Mouse (Mus musculus) embryonic facial prominence, embryonic 14.5 days (tissue): ENCODE data around the gene Slc5a7. TPM values are rescaled to one million over a fixed set of nuclear protein-coding genes. Genes with fewer than 3 reads are reported as not detected.

ENCODE experiments used
- ATAC-seq: fragments of 200-750 bp; cut with Nextera tagmentation; 2 replicates; pipeline ENCODE4 v1.8.0; 2017; ENCODE audit warnings: low read depth, moderate number of reproducible peaks, moderate TSS enrichment
- DNase-seq: peaks from one replicate; pipeline ENCODE4 v3.0.0-alpha.2; 2015; ENCODE audit warnings: low spot score
- H3K27ac ChIP-seq: fragments of 300-500 bp; sonication (generic); replicated peaks from 2 replicates; pipeline ENCODE4 v1.5.1; 2014; ENCODE audit warnings: low read depth, mild to moderate bottlenecking, low read length, moderate library complexity
- H3K27me3 ChIP-seq: fragments of 300-500 bp; sonication (generic); replicated peaks from 2 replicates; pipeline ENCODE4 v1.6.1; 2014; ENCODE audit warnings: low read length; ENCODE audit not compliant: control insufficient read depth, insufficient read depth
- H3K36me3 ChIP-seq: fragments of 300-500 bp; sonication (generic); 2 replicates; pipeline ENCODE4 v1.6.1; 2014; ENCODE audit warnings: low read length, mixed read lengths; ENCODE audit not compliant: control insufficient read depth, insufficient read depth
- H3K4me1 ChIP-seq: fragments of 300-500 bp; sonication (generic); 2 replicates; pipeline ENCODE4 v1.6.1; 2014; ENCODE audit warnings: antibody characterized with exemption, low read length; ENCODE audit not compliant: control insufficient read depth, insufficient read depth
- H3K4me2 ChIP-seq: fragments of 300-500 bp; sonication (generic); 2 replicates; pipeline ENCODE4 v1.6.1; 2014; ENCODE audit warnings: low read depth, mild to moderate bottlenecking, low read length, moderate library complexity, mixed read lengths
- H3K4me3 ChIP-seq: fragments of 300-500 bp; sonication (generic); 2 replicates; pipeline ENCODE4 v1.5.1; 2014; ENCODE audit warnings: low read depth, mild to moderate bottlenecking, low read length
- H3K9ac ChIP-seq: fragments of 300-500 bp; sonication (generic); 2 replicates; pipeline ENCODE4 v1.6.1; 2014; ENCODE audit warnings: low read depth, mild to moderate bottlenecking, low read length, moderate library complexity, mixed read lengths
- H3K9me3 ChIP-seq: fragments of 300-500 bp; sonication (generic); 2 replicates; pipeline ENCODE4 v1.6.1; 2016; ENCODE audit warnings: low read length; ENCODE audit not compliant: control insufficient read depth
- WGBS: fragments of 180-500 bp; shearing (Covaris S2); extraction: QIAGEN DNeasy Blood & Tissue Kit; methylation state at CpG from one replicate; pipeline ENCODE4 v1.1.7; 2014; 5-methylcytosine and 5-hydroxymethylcytosine counted together
- polyA plus RNA-seq: library from polyadenylated mRNA; unstranded; fragments of >200 nt; fragmentation: Nextera tagmentation; extraction: Ambion mirVana; gene quantifications from 2 replicates; pipeline ENCODE4 v1.2.1, GENCODE M21; 2014

The Slc5a7 gene
- 1.2 and 1.9 TPM in 2 replicates for polyA plus RNA-seq

GRCm38 (mm10) chr17:54298934-54299333 is at the start of gene Slc5a7:
Gene Slc5a7, minus strand, starts transcription at chr17:54299034.
- Histone ChIP-seq H3K4me3 (peak within 1 kb of the TSS; percentile 46), H3K4me2 (peak within 1 kb of the TSS; percentile 88), H3K9ac (peak within 1 kb of the TSS; percentile 58), H3K27me3 (0 out of 2 replicates have a peak, but pooled peaks cover 7% of the 10 kb centered on the region), H3K27ac (no peak within 1 kb of the TSS), H3K4me1 (no peaks in the 10 kb centered on the region), H3K9me3 (no peaks in the 10 kb centered on the region), H3K36me3 (no peaks in the 10 kb centered on the region)
- ATAC-seq (no peak), DNase-seq (no peak)
- 54% methylated on average over 1 of the region's 1 CpGs for WGBS

DNA sequence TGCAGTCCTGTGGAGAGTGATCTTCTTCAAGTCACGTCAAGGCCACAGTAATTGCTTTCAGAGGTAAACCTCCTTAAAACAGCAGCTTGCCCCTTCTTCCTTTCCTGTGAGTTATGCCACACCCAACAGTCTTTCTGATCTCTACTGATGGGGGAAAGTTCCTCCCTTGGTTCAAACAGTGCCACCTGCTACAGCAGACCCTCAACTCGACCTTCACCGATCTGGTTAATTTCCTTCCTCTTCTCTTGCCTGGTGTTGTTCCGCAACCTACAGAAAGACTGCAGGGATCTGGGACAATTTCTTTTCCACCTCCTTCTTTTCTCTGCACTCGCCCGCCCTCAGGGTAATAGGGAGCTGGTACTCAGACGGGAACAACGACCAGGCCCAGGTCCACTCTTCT is 48.8 kb upstream of the Slc5a7 start:
- Histone ChIP-seq H3K4me2 (no peak overlapping the region), H3K9ac (no peak overlapping the region), H3K27me3 (no peaks in the 10 kb centered on the region), H3K4me3 (no peak overlapping the region), H3K27ac (no peak overlapping the region), H3K36me3 (no peaks in the 10 kb centered on the region), H3K9me3 (no peaks in the 10 kb centered on the region), H3K4me1 (no peaks in the 10 kb centered on the region)
- no peak for ATAC-seq
- DNase-seq, result no peak
- 73% methylated on average over 8 of the region's 8 CpGs for WGBS

DNA sequence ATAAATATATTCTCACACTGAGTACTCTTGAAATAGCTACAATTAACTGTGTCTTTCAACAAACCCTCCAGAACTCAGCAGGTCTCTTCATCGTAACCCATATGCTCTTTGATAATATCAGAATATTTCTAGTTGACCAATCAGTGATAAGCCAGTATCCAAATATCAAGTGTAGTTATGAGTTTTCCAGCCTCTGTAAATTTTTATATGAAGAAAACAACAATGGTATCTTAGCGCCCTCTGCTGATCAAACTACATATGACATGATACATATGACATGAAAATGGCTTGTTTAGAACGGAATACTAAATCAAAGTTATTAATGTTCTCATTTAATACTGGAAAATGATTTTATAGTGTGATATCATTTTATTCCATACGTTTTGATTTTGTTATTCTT is 44.6 kb upstream of the Slc5a7 start:
- Histone ChIP-seq H3K4me1 (no peaks in the 10 kb centered on the region), H3K27me3 (no peaks in the 10 kb centered on the region), H3K9me3 (no peaks in the 10 kb centered on the region), H3K36me3 (no peaks in the 10 kb centered on the region), H3K27ac (no peak overlapping the region), H3K4me2 (no peak overlapping the region), H3K9ac (no peak overlapping the region), H3K4me3 (no peak overlapping the region)
- DNase-seq (peak; percentile 53), ATAC-seq (no peak)
- WGBS, result 17% methylated on average over 4 of the region's 4 CpGs

DNA sequence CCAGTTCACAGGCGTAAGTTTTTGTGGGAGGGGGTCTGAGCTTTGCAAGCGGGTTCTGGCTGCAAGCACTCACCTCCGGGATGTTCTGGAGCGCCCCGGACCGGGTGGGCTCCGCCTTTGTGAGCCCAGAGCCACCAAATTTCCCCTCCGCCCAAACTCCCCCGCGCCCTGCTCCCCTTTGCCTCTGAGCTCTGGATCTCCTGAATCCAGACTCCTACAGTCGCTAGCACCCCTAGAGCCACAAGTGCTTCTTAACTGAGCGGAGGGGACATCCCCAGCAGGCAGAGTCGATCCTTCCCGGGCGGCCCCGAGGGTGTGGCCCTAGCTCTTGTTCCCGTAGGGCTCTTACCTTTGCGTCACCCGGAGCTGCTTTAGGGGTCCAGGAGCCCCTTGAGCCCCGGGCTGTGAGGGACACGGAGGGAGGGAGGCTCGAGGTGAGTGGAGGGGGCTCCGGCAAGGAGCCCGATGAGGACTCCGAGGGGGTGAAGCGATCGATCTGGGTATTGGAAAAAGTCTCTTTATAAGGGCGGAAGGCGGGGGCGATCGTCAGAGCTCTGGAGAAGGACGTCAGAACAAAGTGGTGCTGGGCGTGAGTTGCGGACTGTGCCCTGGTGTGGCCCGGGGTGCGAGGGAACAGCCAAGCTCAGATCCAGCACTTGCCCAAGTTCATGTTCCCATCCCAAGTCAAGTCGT is 456 bp downstream of the Slc5a7 start:
- Histone ChIP-seq H3K4me1 (no peaks in the 10 kb centered on the region), H3K4me3 (peak overlapping the region; percentile 46), H3K27me3 (0 out of 2 replicates have a peak, but pooled peaks cover 7% of the 10 kb centered on the region), H3K9ac (peak overlapping the region; percentile 58), H3K27ac (no peak overlapping the region), H3K36me3 (no peaks in the 10 kb centered on the region), H3K4me2 (peak overlapping the region; percentile 88), H3K9me3 (no peaks in the 10 kb centered on the region)
- ATAC-seq (peak; percentile 37; the same call in 1 of the 2 replicates), DNase-seq (peak; percentile 18)
- WGBS, result 2% methylated on average over 37 of the region's 37 CpGs

DNA sequence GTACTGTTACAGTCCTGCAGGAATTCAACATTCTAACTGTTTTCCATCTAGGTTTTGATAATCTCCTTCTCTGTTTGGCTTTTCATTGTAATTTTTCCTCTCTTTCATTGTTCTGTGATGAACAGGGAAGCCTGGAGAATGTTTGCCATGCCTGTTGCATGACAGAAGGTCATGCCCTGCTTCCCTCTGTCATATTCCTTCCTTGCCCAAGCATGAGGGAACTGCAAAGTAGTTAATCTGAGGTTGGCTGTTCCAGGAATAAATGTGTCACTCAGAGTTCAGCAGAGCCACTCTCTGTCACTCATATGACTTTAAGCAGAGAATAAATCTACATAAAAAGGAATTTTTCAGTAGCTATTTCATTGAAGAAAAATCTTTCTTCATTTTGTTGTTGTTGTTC is 48.1 kb downstream of the Slc5a7 start:
- no peak for ATAC-seq
- H3K27me3 ChIP-seq, result no peaks in the 10 kb centered on the region
- H3K4me3 ChIP-seq, result no peak overlapping the region
- H3K27ac ChIP-seq, result no peak overlapping the region
- no peak overlapping the region for H3K4me2 ChIP-seq
- no peaks in the 10 kb centered on the region for H3K4me1 ChIP-seq
- H3K9me3 ChIP-seq, result no peaks in the 10 kb centered on the region
- no peaks in the 10 kb centered on the region for H3K36me3 ChIP-seq
- no peak overlapping the region for H3K9ac ChIP-seq
- DNase-seq, result no peak

DNA sequence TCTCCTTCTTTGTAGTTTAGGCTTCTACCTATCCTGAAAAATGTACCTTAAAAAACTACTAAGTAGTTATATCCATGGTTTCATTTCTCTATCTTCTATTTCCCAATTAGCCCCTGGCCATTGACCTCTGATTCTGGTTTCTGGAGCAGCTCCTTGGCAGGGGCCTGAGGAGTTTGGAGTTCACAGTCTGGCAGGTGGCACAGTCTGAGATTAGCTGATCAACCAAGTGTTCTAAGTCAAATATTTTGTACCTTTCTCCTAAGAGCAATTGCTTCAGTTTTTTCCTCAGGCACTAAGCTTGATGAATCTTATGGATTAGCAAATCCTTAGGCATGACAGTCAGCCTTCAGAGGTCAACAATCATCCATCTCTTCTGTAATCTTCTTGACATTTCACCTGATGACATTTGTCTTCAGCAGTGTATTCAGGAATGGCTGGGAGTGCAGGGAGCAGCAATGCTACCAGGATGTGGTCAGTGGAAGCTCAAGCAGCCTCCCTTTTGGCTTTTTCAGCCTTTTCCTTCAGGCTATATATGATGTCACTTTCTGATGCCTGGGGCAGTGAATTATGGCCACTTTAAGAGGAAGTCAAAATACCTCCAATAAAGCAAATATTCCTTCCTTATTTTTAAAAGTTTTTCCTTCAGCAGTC is 55.1 kb downstream of the Slc5a7 start:
- H3K27ac ChIP-seq, result no peak overlapping the region
- no peaks in the 10 kb centered on the region for H3K4me1 ChIP-seq
- no peaks in the 10 kb centered on the region for H3K9me3 ChIP-seq
- ATAC-seq (no peak), DNase-seq (no peak)
- H3K9ac ChIP-seq, result no peak overlapping the region
- H3K36me3 ChIP-seq, result no peaks in the 10 kb centered on the region
- no peak overlapping the region for H3K4me3 ChIP-seq
- no peak overlapping the region for H3K4me2 ChIP-seq
- no peaks in the 10 kb centered on the region for H3K27me3 ChIP-seq

GRCm38 (mm10) chr17:54239435-54239834 is 59.4 kb downstream of the Slc5a7 start:
- Histone ChIP-seq H3K27ac (no peak overlapping the region), H3K36me3 (no peaks in the 10 kb centered on the region), H3K27me3 (no peaks in the 10 kb centered on the region), H3K4me1 (no peaks in the 10 kb centered on the region), H3K4me2 (no peak overlapping the region), H3K4me3 (no peak overlapping the region), H3K9ac (no peak overlapping the region), H3K9me3 (no peaks in the 10 kb centered on the region)
- ATAC-seq (no peak), DNase-seq (no peak)
- 73% methylated on average over 8 of the region's 8 CpGs for WGBS
